Mouse (Mus musculus): ENCODE results near the gene Fcer2a. TPM values are rescaled to one million over a fixed set of nuclear protein-coding genes. Genes with fewer than 3 reads are reported as not detected.

The Fcer2a gene
- polyA plus RNA-seq, 1 experiment from 2014 or later: 0.22 TPM

- Histone ChIP-seq H3K27ac (no peak overlapping the region), H3K27me3 (ENCODE audit: poor library complexity, severe bottlenecking) (no peaks in the 10 kb centered on the region), H3K4me1 (no peaks in the 10 kb centered on the region), H3K36me3 (replicated peaks) (no peaks in the 10 kb centered on the region), H3K9me3 (peaks cover 3% of the 10 kb centered on the region; the same call in 1 of the 2 replicates), H3K4me3 (no peak overlapping the region)
- 80% methylated on average over 3 of the region's 3 CpGs for whole genome bisulfite sequencing
- no peak for DNase-seq (ENCODE audit: extremely low spot score, low spot score)
Observed at GRCm38 (mm10) chr8:3690774-3691173, 3.2 kb downstream of the Fcer2a start.

- peaks cover 6% of the 10 kb centered on the region for H3K36me3 ChIP-seq (replicated peaks)
- no peaks in the 10 kb centered on the region for H3K4me1 ChIP-seq
- H3K27ac ChIP-seq: no peak overlapping the region
- H3K9me3 ChIP-seq: 0 out of 2 replicates have a peak, but pooled peaks cover 3% of the 10 kb centered on the region
- WGBS: 79% methylated on average over 6 of the region's 6 CpGs
- no peaks in the 10 kb centered on the region for H3K27me3 ChIP-seq (ENCODE audit: poor library complexity, severe bottlenecking)
- no peak for DNase-seq (ENCODE audit: extremely low spot score, low spot score)
- no peak overlapping the region for H3K4me3 ChIP-seq
Observed at GRCm38 (mm10) chr8:3687537-3687936, 6.4 kb downstream of the Fcer2a start.

- 78% methylated on average over 5 of the region's 5 CpGs for WGBS
- Histone ChIP-seq H3K27me3 (ENCODE audit: poor library complexity, severe bottlenecking) (no peaks in the 10 kb centered on the region), H3K4me1 (no peaks in the 10 kb centered on the region), H3K9me3 (no peaks in the 10 kb centered on the region), H3K4me3 (no peak overlapping the region), H3K27ac (no peak overlapping the region), H3K36me3 (replicated peaks) (peaks cover 27% of the 10 kb centered on the region)
- DNase-seq (ENCODE audit: extremely low spot score, low spot score): no peak
Observed at GRCm38 (mm10) chr8:3685422-3685821, 8.6 kb downstream of the Fcer2a start.

- H3K36me3 ChIP-seq (replicated peaks): peaks cover 36% of the 10 kb centered on the region
- no peak for DNase-seq (ENCODE audit: extremely low spot score, low spot score)
- H3K9me3 ChIP-seq: no peaks in the 10 kb centered on the region
- H3K4me1 ChIP-seq: no peaks in the 10 kb centered on the region
- no peaks in the 10 kb centered on the region for H3K27me3 ChIP-seq (ENCODE audit: poor library complexity, severe bottlenecking)
- H3K4me3 ChIP-seq: no peak overlapping the region
- no peak overlapping the region for H3K27ac ChIP-seq
Observed at GRCm38 (mm10) chr8:3684530-3684929, 9.4 kb downstream of the Fcer2a start.

GRCm38 (mm10) chr8:3683408-3684176, 10.4 kb downstream of the Fcer2a start:
- H3K36me3 ChIP-seq (replicated peaks): peaks cover 46% of the 10 kb centered on the region
- 77% methylated on average over 6 of the region's 6 CpGs for WGBS
- no peaks in the 10 kb centered on the region for H3K27me3 ChIP-seq (ENCODE audit: poor library complexity, severe bottlenecking)
- no peak overlapping the region for H3K4me3 ChIP-seq
- no peaks in the 10 kb centered on the region for H3K4me1 ChIP-seq
- no peak for DNase-seq (ENCODE audit: extremely low spot score, low spot score)
- no peak overlapping the region for H3K27ac ChIP-seq
- H3K9me3 ChIP-seq: peaks cover 3% of the 10 kb centered on the region; the same call in 1 of the 2 replicates

GRCm38 (mm10) chr8:3682435-3682834, 11.5 kb downstream of the Fcer2a start:
- WGBS: 92% methylated on average over 5 of the region's 5 CpGs
- DNase-seq (ENCODE audit: extremely low spot score, low spot score): no peak
- no peaks in the 10 kb centered on the region for H3K27me3 ChIP-seq (ENCODE audit: poor library complexity, severe bottlenecking)
- no peak overlapping the region for H3K27ac ChIP-seq
- H3K4me3 ChIP-seq: no peak overlapping the region
- peaks cover 49% of the 10 kb centered on the region for H3K36me3 ChIP-seq (replicated peaks)
- H3K4me1 ChIP-seq: peaks cover 9% of the 10 kb centered on the region
- H3K9me3 ChIP-seq: peaks cover 3% of the 10 kb centered on the region; the same call in 1 of the 2 replicates

GRCm38 (mm10) chr8:3679656-3680055, 14.3 kb downstream of the Fcer2a start:
- Histone ChIP-seq H3K4me1 (peaks cover 19% of the 10 kb centered on the region), H3K9me3 (peaks cover 3% of the 10 kb centered on the region; the same call in 1 of the 2 replicates), H3K27ac (no peak overlapping the region), H3K4me3 (no peak overlapping the region), H3K36me3 (replicated peaks) (peaks cover 49% of the 10 kb centered on the region), H3K27me3 (ENCODE audit: poor library complexity, severe bottlenecking) (no peaks in the 10 kb centered on the region)
- 96% methylated on average over 5 of the region's 5 CpGs for WGBS
- no peak for DNase-seq (ENCODE audit: extremely low spot score, low spot score)

- peaks cover 49% of the 10 kb centered on the region for H3K36me3 ChIP-seq (replicated peaks)
- H3K9me3 ChIP-seq: peaks cover 3% of the 10 kb centered on the region; the same call in 1 of the 2 replicates
- DNase-seq (ENCODE audit: extremely low spot score, low spot score): no peak
- H3K27ac ChIP-seq: no peak overlapping the region
- 96% methylated on average over 23 of the region's 23 CpGs for WGBS
- H3K4me1 ChIP-seq: peaks cover 19% of the 10 kb centered on the region
- H3K4me3 ChIP-seq: no peak overlapping the region
- H3K27me3 ChIP-seq (ENCODE audit: poor library complexity, severe bottlenecking): no peaks in the 10 kb centered on the region
Observed at GRCm38 (mm10) chr8:3679236-3679635, 14.7 kb downstream of the Fcer2a start.

- WGBS: 96% methylated on average over 23 of the region's 23 CpGs
- no peak for DNase-seq (ENCODE audit: extremely low spot score, low spot score)
- Histone ChIP-seq H3K27me3 (ENCODE audit: poor library complexity, severe bottlenecking) (no peaks in the 10 kb centered on the region), H3K27ac (no peak overlapping the region), H3K4me1 (peaks cover 19% of the 10 kb centered on the region), H3K4me3 (no peak overlapping the region), H3K9me3 (peaks cover 3% of the 10 kb centered on the region; the same call in 1 of the 2 replicates), H3K36me3 (replicated peaks) (peaks cover 49% of the 10 kb centered on the region)
Observed at GRCm38 (mm10) chr8:3678831-3679230, 15.1 kb downstream of the Fcer2a start.

GRCm38 (mm10) chr8:3676993-3677579, 16.9 kb downstream of the Fcer2a start:
- H3K36me3 ChIP-seq (replicated peaks): peaks cover 38% of the 10 kb centered on the region
- peaks cover 3% of the 10 kb centered on the region; the same call in 1 of the 2 replicates for H3K9me3 ChIP-seq
- H3K27ac ChIP-seq: peak overlapping the region; percentile 92
- peak overlapping the region; percentile 89 for H3K4me3 ChIP-seq
- H3K4me1 ChIP-seq: peaks cover 28% of the 10 kb centered on the region
- WGBS: 8% methylated on average over 15 of the region's 15 CpGs
- H3K27me3 ChIP-seq (ENCODE audit: poor library complexity, severe bottlenecking): no peaks in the 10 kb centered on the region
- peak; percentile 28 for DNase-seq (ENCODE audit: extremely low spot score, low spot score)

GRCm38 (mm10) chr8:3676131-3676992, 17.6 kb downstream of the Fcer2a start, which contains the start of gene Trappc5:
Gene Trappc5, plus strand, starts transcription at chr8:3676299.
- H3K36me3 ChIP-seq (replicated peaks): peaks cover 31% of the 10 kb centered on the region
- peaks cover 3% of the 10 kb centered on the region; the same call in 1 of the 2 replicates for H3K9me3 ChIP-seq
- peak within 1 kb of the TSS; percentile 89 for H3K4me3 ChIP-seq
- peaks cover 33% of the 10 kb centered on the region for H3K4me1 ChIP-seq
- no peaks in the 10 kb centered on the region for H3K27me3 ChIP-seq (ENCODE audit: poor library complexity, severe bottlenecking)
- DNase-seq (ENCODE audit: extremely low spot score, low spot score): peak; percentile 93
- H3K27ac ChIP-seq: peak within 1 kb of the TSS; percentile 92
- WGBS: 2% methylated on average over 61 of the region's 61 CpGs

GRCm38 (mm10) chr8:3674671-3675070, 19.3 kb downstream of the Fcer2a start:
- Histone ChIP-seq H3K4me3 (no peak overlapping the region), H3K36me3 (replicated peaks) (peaks cover 14% of the 10 kb centered on the region), H3K27ac (no peak overlapping the region), H3K4me1 (peaks cover 33% of the 10 kb centered on the region), H3K9me3 (peaks cover 3% of the 10 kb centered on the region; the same call in 1 of the 2 replicates), H3K27me3 (ENCODE audit: poor library complexity, severe bottlenecking) (no peaks in the 10 kb centered on the region)
- no peak for DNase-seq (ENCODE audit: extremely low spot score, low spot score)
- WGBS: 50% methylated on average over 3 of the region's 3 CpGs

Measured in forebrain, embryonic 10.5 days (tissue).